Comparison of ENCODE assay signal across 11 mouse cellular contexts in the genomic region with DNA sequence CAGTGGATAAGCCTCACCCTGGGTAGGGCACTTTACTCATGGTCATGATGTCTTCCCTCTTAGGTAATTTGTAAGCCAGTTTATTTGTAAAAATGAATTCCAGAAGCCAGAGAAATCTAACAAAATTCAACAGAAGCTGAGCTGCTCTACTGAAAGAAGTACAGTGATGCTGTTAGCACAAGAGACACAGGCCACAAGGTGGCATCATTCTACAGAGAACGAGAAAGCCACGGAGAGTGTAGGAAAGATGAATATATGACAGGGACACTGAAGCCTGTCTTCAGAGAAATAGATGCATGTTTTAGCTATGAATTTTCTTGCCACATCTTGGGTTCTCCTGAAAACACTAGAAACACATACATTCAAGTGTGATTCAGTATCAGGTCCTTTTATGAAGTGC. TPM values are rescaled to one million over a fixed set of nuclear protein-coding genes. Genes with fewer than 3 reads are reported as not detected.
DNase-seq lines count a peak whose midpoint lies in the region; ATAC-seq and TF ChIP-seq lines count a peak whose summit lies in the region.
"Had no signal": no experiment of that assay in that cellular context is flagged by ENCODE, and none has a peak within 500 bp of the region (broad histone marks: within the 10 kb centered on the region; RNA-seq: fewer than 3 reads in every experiment).

No protein-coding gene starts in this region.

- H3K4me2 ChIP-seq in midbrain, embryonic 14.5 days (ENCODE audit: low read length): no peak overlapping the region
- H3K4me2 ChIP-seq in midbrain, embryonic 11.5 days: no peak overlapping the region
- H3K4me2 ChIP-seq in liver, postnatal 0 days (ENCODE audit: low read depth, low read length): no peak overlapping the region
- H3K4me2 ChIP-seq in forebrain, embryonic 12.5 days: no peak overlapping the region
- H3K4me2 ChIP-seq: embryonic facial prominence, embryonic 15.5 days; lung, embryonic 15.5 days had no signal

- no peaks in the 10 kb centered on the region for H3K36me3 ChIP-seq in midbrain, embryonic 14.5 days (ENCODE audit: control insufficient read depth, insufficient read depth, low read length)
- no peaks in the 10 kb centered on the region for H3K36me3 ChIP-seq in midbrain, embryonic 11.5 days (ENCODE audit: control insufficient read depth, insufficient read depth, low read length)
- no peaks in the 10 kb centered on the region for H3K36me3 ChIP-seq in liver, postnatal 0 days (replicated peaks; ENCODE audit: insufficient read depth, low read length)
- H3K36me3 ChIP-seq in forebrain, embryonic 12.5 days (replicated peaks): no peaks in the 10 kb centered on the region
- H3K36me3 ChIP-seq: embryonic facial prominence, embryonic 15.5 days; lung, embryonic 15.5 days had no signal

- TF ChIP-seq CTCF in liver, postnatal 0 days (IDR thresholded peaks at IDR 0.05; ENCODE audit: low read depth): peak; percentile 57

- no peak overlapping the region for H3K9ac ChIP-seq in midbrain, embryonic 14.5 days (replicated peaks; ENCODE audit: low read length)
- H3K9ac ChIP-seq in midbrain, embryonic 11.5 days (ENCODE audit: low read length): no peak overlapping the region
- H3K9ac ChIP-seq in liver, postnatal 0 days (replicated peaks): no peak overlapping the region
- H3K9ac ChIP-seq in forebrain, embryonic 12.5 days: no peak overlapping the region
- H3K9ac ChIP-seq: embryonic facial prominence, embryonic 15.5 days; lung, embryonic 15.5 days had no signal

- WGBS in midbrain, embryonic 14.5 days: 48% methylated on average over 2 of the region's 2 CpGs
- 57% methylated on average over 2 of the region's 2 CpGs for WGBS in midbrain, embryonic 11.5 days
- 21% methylated on average over 2 of the region's 2 CpGs for WGBS in liver, postnatal 0 days (ENCODE audit: insufficient replicate concordance)
- 52% methylated on average over 2 of the region's 2 CpGs for WGBS in forebrain, embryonic 12.5 days

- H3K4me1 ChIP-seq in midbrain, embryonic 14.5 days (ENCODE audit: control insufficient read depth, insufficient read depth, low read length): no peaks in the 10 kb centered on the region
- H3K4me1 ChIP-seq in midbrain, embryonic 11.5 days (ENCODE audit: control insufficient read depth, insufficient read depth, low read length): no peaks in the 10 kb centered on the region
- H3K4me1 ChIP-seq in liver, postnatal 0 days (ENCODE audit: insufficient read depth): no peaks in the 10 kb centered on the region
- no peaks in the 10 kb centered on the region for H3K4me1 ChIP-seq in forebrain, embryonic 12.5 days
- H3K4me1 ChIP-seq: embryonic facial prominence, embryonic 15.5 days; lung, embryonic 15.5 days had no signal

- no peak overlapping the region for H3K4me3 ChIP-seq in midbrain, embryonic 14.5 days (replicated peaks; ENCODE audit: low read depth, low read length)
- H3K4me3 ChIP-seq in midbrain, embryonic 11.5 days (ENCODE audit: low read depth, low read length): no peak overlapping the region
- no peak overlapping the region for H3K4me3 ChIP-seq in liver, postnatal 0 days (ENCODE audit: low read depth, low read length)
- no peak overlapping the region for H3K4me3 ChIP-seq in forebrain, embryonic 12.5 days (replicated peaks)
- H3K4me3 ChIP-seq: embryonic facial prominence, embryonic 15.5 days; lung, embryonic 15.5 days had no signal

- TF ChIP-seq EP300 in liver, postnatal 0 days (IDR thresholded peaks at IDR 0.05; ENCODE audit: low read depth): no peak

- no peak overlapping the region for H3K27ac ChIP-seq in midbrain, embryonic 14.5 days (replicated peaks; ENCODE audit: low read depth, low read length)
- no peak overlapping the region for H3K27ac ChIP-seq in midbrain, embryonic 11.5 days (ENCODE audit: low read depth, low read length)
- H3K27ac ChIP-seq in liver, postnatal 0 days (ENCODE audit: low read depth): no peak overlapping the region
- no peak overlapping the region for H3K27ac ChIP-seq in forebrain, embryonic 12.5 days
- H3K27ac ChIP-seq: embryonic facial prominence, embryonic 15.5 days; lung, embryonic 15.5 days had no signal

- no peak for ATAC-seq in midbrain, embryonic 14.5 days (ENCODE audit: low FRiP score, low TSS enrichment)
- ATAC-seq in midbrain, embryonic 11.5 days (ENCODE audit: low FRiP score): no peak
- ATAC-seq in liver, postnatal 0 days: no peak
- no peak for ATAC-seq in forebrain, embryonic 12.5 days (ENCODE audit: low FRiP score)

- DNase-seq in midbrain, embryonic 14.5 days: peak; percentile 43
- no peak for DNase-seq in midbrain, embryonic 11.5 days (ENCODE audit: low spot score, missing footprints)
- DNase-seq in adrenal gland, postnatal 25 days: peak; percentile 13
- peak; percentile 32 for DNase-seq in embryo, embryonic 10 days (ENCODE audit: low spot score)
- DNase-seq in kidney, postnatal 25 days: peak; percentile 44 to 71
- peak; percentile 15 for DNase-seq in liver, postnatal 0 days
- peak; percentile 8 for DNase-seq in testis, postnatal 14 days (ENCODE audit: low spot score)

- H3K9me3 ChIP-seq in midbrain, embryonic 14.5 days (ENCODE audit: control insufficient read depth, low read length): no peaks in the 10 kb centered on the region
- no peaks in the 10 kb centered on the region; the same call in 1 of the 2 replicates for H3K9me3 ChIP-seq in midbrain, embryonic 11.5 days (ENCODE audit: control insufficient read depth, low read length)
- H3K9me3 ChIP-seq in liver, postnatal 0 days (ENCODE audit: low read length): no peaks in the 10 kb centered on the region
- no peaks in the 10 kb centered on the region for H3K9me3 ChIP-seq in forebrain, embryonic 12.5 days
- H3K9me3 ChIP-seq: embryonic facial prominence, embryonic 15.5 days; lung, embryonic 15.5 days had no signal

- no peaks in the 10 kb centered on the region for H3K27me3 ChIP-seq in midbrain, embryonic 14.5 days (ENCODE audit: control insufficient read depth, insufficient read depth, low read length)
- no peaks in the 10 kb centered on the region for H3K27me3 ChIP-seq in midbrain, embryonic 11.5 days (ENCODE audit: control insufficient read depth, insufficient read depth, low read length)
- H3K27me3 ChIP-seq in liver, postnatal 0 days (ENCODE audit: insufficient read depth, low read length): no peaks in the 10 kb centered on the region
- H3K27me3 ChIP-seq in forebrain, embryonic 12.5 days: no peaks in the 10 kb centered on the region
- H3K27me3 ChIP-seq: embryonic facial prominence, embryonic 15.5 days; lung, embryonic 15.5 days had no signal

RNA-seq across cellular contexts. Expression of a gene that starts 20.7 kb away (rescaled TPM):
- not detected in 2 replicates for polyA plus RNA-seq in midbrain, embryonic 14.5 days (2014; fragmentation: Nextera tagmentation; extraction: Ambion mirVana)
- polyA plus RNA-seq in midbrain, embryonic 11.5 days (2014; fragmentation: Nextera tagmentation; extraction: Ambion mirVana): not detected in 2 replicates
- total RNA-seq in adrenal gland, postnatal 25 days (2021): not detected in 2 replicates
- polyA plus RNA-seq in liver, postnatal 0 days (2015; fragmentation: Nextera tagmentation; extraction: Ambion mirVana): not detected in 2 replicates
- polyA plus RNA-seq in forebrain, embryonic 12.5 days (2016; fragmentation: Nextera tagmentation; extraction: Ambion mirVana): not detected in 2 replicates
- polyA plus RNA-seq: embryonic facial prominence, embryonic 15.5 days; lung, embryonic 15.5 days; testis, adult 2 months had no signal

RNA-seq across cellular contexts. Expression of a gene that starts 44.5 kb away (rescaled TPM):
- polyA plus RNA-seq in midbrain, embryonic 14.5 days (2014; fragmentation: Nextera tagmentation; extraction: Ambion mirVana): not detected in 2 replicates
- polyA plus RNA-seq in midbrain, embryonic 11.5 days (2014; fragmentation: Nextera tagmentation; extraction: Ambion mirVana): not detected in 2 replicates
- 0.43 TPM in 1 of 2 replicates, not detected in the other for total RNA-seq in adrenal gland, postnatal 25 days (2021)
- not detected in 2 replicates for polyA plus RNA-seq in liver, postnatal 0 days (2015; fragmentation: Nextera tagmentation; extraction: Ambion mirVana)
- not detected in 2 replicates for polyA plus RNA-seq in forebrain, embryonic 12.5 days (2016; fragmentation: Nextera tagmentation; extraction: Ambion mirVana)
- polyA plus RNA-seq: embryonic facial prominence, embryonic 15.5 days; lung, embryonic 15.5 days; testis, adult 2 months had no signal
